Mouse (Mus musculus) Patski (cell line): ENCODE measurements at regions not wholly inside any gene's neighbourhood (a gene's known extent, or its start where the extent isn't known, plus 50 kb on each side); places are given as distances from the start of the nearest gene placed in this dataset.
"Not testable (repeated sequence)": the region's sequence is repeated elsewhere in the genome, so short reads cannot be mapped to it uniquely, and the experiment has no call there.

Experiments used
- ATAC-seq: fragments of 100-300 bp; one replicate; pipeline ENCODE4 v1.8.0; 2021
- CTCF ChIA-PET: fragments of 350-600 bp; sonication (Branson Sonifier 250); formaldehyde crosslinking; loops from one replicate; lab custom pipeline; 2022; ENCODE audit warnings: inconsistent platforms; lab: Charles Lee
- POLR2A ChIA-PET: fragments of 350-600 bp; sonication (Branson Sonifier 250); formaldehyde crosslinking; loops from one replicate; lab custom pipeline; 2022; ENCODE audit warnings: antibody characterized with exemption, inconsistent platforms; lab: Charles Lee
- DNase-seq: peaks from one replicate; pipeline ENCODE4 v3.0.0-alpha.2; 2011; ENCODE audit warnings: low read depth, low spot score
- H3K27me3 ChIP-seq: fragments of 371-371 bp; one replicate; pipeline ENCODE4 v1.5.1; 2021
- CTCF ChIP-seq: fragments of 100-300 bp; IDR thresholded peaks from one replicate; pipeline ENCODE4 v1.5.1; 2021
- in situ Hi-C: fragments of 300-500 bp; cut with MboI; formaldehyde crosslinking; loops from 3 replicates; pipeline ENCODE4 v1.11.1; 2018; ENCODE audit warnings: low pct_unique_long_range_greater_than_20kb, mixed read lengths

DNA sequence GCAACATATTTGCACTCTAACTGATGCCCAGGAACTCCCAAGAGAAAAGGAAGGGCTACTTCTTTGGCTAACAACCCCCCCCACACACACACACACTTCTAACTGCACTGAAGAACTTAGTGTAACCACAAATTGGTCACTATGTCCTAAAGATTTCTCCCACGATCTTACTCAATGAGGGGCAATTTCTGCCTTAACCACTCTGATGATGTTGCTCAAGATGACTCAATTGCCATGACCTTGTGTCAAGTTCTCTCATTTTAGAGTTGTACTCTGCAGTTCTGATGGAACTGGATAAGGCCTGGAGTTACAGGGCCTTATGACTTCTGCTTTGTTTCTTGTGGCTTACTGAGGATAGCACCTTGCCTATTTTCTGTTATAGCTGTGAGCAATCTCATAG, 81.7 kb downstream of the Sem1 start:
- ATAC-seq (peak; percentile 62), DNase-seq (peak; percentile 17)
- ChIA-PET POLR2A (no interaction called here), CTCF (no interaction called here)
- no peaks in the 10 kb centered on the region for H3K27me3 ChIP-seq
- in situ Hi-C loops: no loop called here
- no peak for TF ChIP-seq CTCF

DNA sequence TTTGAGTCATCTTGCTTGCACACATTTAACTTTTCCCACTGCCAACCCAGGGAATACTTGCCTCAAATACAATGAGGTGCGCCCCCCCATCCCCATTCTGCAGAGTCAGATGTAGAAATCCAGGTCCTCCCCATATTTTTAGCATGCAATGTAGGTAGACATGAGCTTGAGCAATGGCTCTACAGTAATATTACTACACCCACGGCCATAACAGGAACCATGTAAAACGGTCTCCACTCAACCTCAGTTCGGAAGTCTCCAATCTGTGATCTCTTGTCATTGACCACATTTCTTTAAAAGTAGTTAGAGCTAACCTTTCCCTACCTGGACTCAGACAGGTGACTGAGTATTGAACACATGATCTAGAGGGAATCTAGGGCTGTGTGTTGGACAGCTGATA, 82.1 kb downstream of the Sem1 start:
- POLR2A ChIA-PET: interaction anchor here (0.5 kb wide), 1 partner anchor 585 kb away, joined by 5 read pairs; no protein-coding TSS in a partner anchor
- ATAC-seq: no peak
- no peaks in the 10 kb centered on the region for H3K27me3 ChIP-seq
- DNase-seq: no peak
- CTCF ChIA-PET: no interaction called here
- in situ Hi-C loops: no loop called here
- TF ChIP-seq CTCF: no peak

DNA sequence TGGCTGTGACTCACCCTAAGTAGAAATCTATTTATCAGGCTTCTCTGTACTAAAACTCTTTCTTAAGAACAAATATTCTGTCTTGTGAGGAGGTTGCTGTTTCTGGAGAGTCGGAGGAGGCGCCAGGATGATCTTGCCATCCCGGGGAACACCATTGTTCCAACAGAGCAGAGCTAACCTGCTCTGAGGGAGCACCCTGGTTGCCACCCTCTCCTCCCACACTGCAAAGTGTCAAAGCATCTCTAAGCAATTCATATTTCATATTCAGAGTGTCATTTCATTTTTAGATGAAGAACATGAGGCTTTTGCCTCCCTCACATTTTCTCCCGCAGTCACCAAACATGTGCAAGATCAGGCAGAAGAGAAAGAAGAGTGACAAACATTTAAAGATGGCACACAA, 90.3 kb downstream of the Sem1 start:
- no peak for TF ChIP-seq CTCF
- no peak for ATAC-seq

GRCm38 (mm10) chr6:6481596-6481995, 96.9 kb downstream of the Sem1 start:
- CTCF ChIA-PET, POLR2A ChIA-PET: not testable (repeated sequence)

More for the DNA sequence above, 90.3 kb downstream of the Sem1 start:
- in situ Hi-C loops: no loop called here
- CTCF ChIA-PET: no interaction called here
- POLR2A ChIA-PET: no interaction called here
- no peak for DNase-seq
- H3K27me3 ChIP-seq: no peaks in the 10 kb centered on the region

GRCm38 (mm10) chr6:6470397-6470796, 108.1 kb downstream of the Sem1 start:
- no peak for TF ChIP-seq CTCF
- in situ Hi-C loops: loop anchor here (25.0 kb wide), 1 partner anchor 833 kb away; no protein-coding TSS in a partner anchor
- no peaks in the 10 kb centered on the region for H3K27me3 ChIP-seq
- CTCF ChIA-PET: no interaction called here
- no peak for ATAC-seq
- POLR2A ChIA-PET: no interaction called here
- DNase-seq: no peak

More at GRCm38 (mm10) chr6:6481596-6481995, 96.9 kb downstream of the Sem1 start:
- ATAC-seq, in situ Hi-C loops, H3K27me3 ChIP-seq, DNase-seq: not testable (repeated sequence)

GRCm38 (mm10) chr6:6467526-6467925, 110.9 kb downstream of the Sem1 start:
- no peak for DNase-seq
- ChIA-PET POLR2A (no interaction called here), CTCF (no interaction called here)
- no peaks in the 10 kb centered on the region for H3K27me3 ChIP-seq
- no peak for TF ChIP-seq CTCF
- in situ Hi-C loops: loop anchor here (25.0 kb wide), 1 partner anchor 830 kb away; no protein-coding TSS in a partner anchor
- ATAC-seq: no peak

DNA sequence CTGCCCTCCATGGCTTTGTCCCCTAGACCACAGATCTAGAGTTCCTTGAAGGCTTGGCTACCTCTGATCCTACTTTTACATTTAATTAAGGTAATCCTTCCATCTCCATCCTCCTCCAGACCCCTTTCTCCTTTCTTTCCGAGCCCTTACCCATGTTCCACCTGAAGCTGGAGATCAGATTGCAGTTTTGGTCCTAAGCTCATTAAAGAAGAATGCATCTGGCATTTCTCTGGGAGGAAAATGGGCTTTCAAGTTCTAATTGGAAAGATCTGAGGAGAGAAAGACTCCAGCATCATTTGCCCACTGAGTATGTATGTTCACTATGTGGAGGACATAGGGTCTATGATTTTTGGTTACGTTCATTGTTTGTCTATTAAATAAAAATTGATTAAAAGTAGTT, 112.2 kb downstream of the Sem1 start:
- ChIA-PET POLR2A (no interaction called here), CTCF (no interaction called here)
- in situ Hi-C loops: loop anchor here (25.0 kb wide), 1 partner anchor 829 kb away; no protein-coding TSS in a partner anchor
- no peaks in the 10 kb centered on the region for H3K27me3 ChIP-seq
- ATAC-seq (no peak), DNase-seq (no peak)
- TF ChIP-seq CTCF: no peak

- TF ChIP-seq CTCF: peak; percentile 20
- DNase-seq: no peak
- ChIA-PET CTCF (no interaction called here), POLR2A (no interaction called here)
- H3K27me3 ChIP-seq: no peaks in the 10 kb centered on the region
- ATAC-seq: no peak
- in situ Hi-C loops: loop anchor here (25.0 kb wide), 1 partner anchor 827 kb away; no protein-coding TSS in a partner anchor
These were observed 114.5 kb downstream of the Sem1 start for GRCm38 (mm10) chr6:6463807-6464470.

GRCm38 (mm10) chr6:6459918-6460239, 118.6 kb downstream of the Sem1 start:
- H3K27me3 ChIP-seq: no peaks in the 10 kb centered on the region
- ChIA-PET POLR2A (no interaction called here), CTCF (no interaction called here)
- TF ChIP-seq CTCF: no peak
- in situ Hi-C loops: loop anchor here (25.0 kb wide), 1 partner anchor 823 kb away; no protein-coding TSS in a partner anchor
- no peak for ATAC-seq
- no peak for DNase-seq

- ChIA-PET CTCF (no interaction called here), POLR2A (no interaction called here)
- ATAC-seq (no peak), DNase-seq (no peak)
- H3K27me3 ChIP-seq: no peaks in the 10 kb centered on the region
- no peak for TF ChIP-seq CTCF
- in situ Hi-C loops: loop anchor here (25.0 kb wide), 1 partner anchor 822 kb away; no protein-coding TSS in a partner anchor
These were observed 119.2 kb downstream of the Sem1 start for GRCm38 (mm10) chr6:6459006-6459917.

DNA sequence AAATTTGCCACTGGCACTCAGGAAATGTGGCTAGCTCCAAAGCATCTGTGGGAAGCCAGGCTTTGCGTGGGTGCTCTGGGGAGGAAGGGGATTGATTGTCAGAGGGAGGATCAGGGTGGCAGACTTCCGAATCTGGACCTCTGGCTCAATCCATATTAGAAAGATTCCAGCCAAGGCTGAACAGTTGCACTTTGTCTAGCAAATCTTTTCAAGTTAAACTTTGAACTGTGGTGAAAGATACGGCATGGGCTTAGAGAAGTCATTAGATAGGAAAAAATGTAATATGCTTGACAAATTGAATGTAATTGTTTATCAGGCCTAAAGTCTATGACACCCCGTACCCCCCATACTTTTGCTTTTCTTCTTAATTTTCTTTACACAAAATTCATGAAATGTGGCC, 120.7 kb downstream of the Sem1 start:
- in situ Hi-C loops: loop anchor here (25.0 kb wide), 1 partner anchor 820 kb away; no protein-coding TSS in a partner anchor
- CTCF ChIA-PET: no interaction called here
- DNase-seq (no peak), ATAC-seq (no peak)
- POLR2A ChIA-PET: no interaction called here
- H3K27me3 ChIP-seq: no peaks in the 10 kb centered on the region
- TF ChIP-seq CTCF: no peak
